Mouse (Mus musculus) neural tube, embryonic 12.5 days (tissue): Measurements from ENCODE around the gene Birc7. TPM values are rescaled to one million over a fixed set of nuclear protein-coding genes. Genes with fewer than 3 reads are reported as not detected.

Source experiments
- ATAC-seq: fragments of 200-750 bp; cut with Nextera tagmentation; 2 replicates; pipeline ENCODE4 v1.8.0; 2017; ENCODE audit warnings: low read depth, mild to moderate bottlenecking, moderate TSS enrichment, moderate library complexity; ENCODE audit not compliant: low FRiP score
- H3K27ac ChIP-seq: fragments of 300-500 bp; sonication (generic); 2 replicates; pipeline ENCODE4 v1.5.1; 2016
- H3K27me3 ChIP-seq: fragments of 300-500 bp; sonication (generic); replicated peaks from 2 replicates; pipeline ENCODE4 v1.6.1; 2016; ENCODE audit warnings: mild to moderate bottlenecking
- H3K36me3 ChIP-seq: fragments of 300-500 bp; sonication (generic); 2 replicates; pipeline ENCODE4 v1.6.1; 2016; ENCODE audit warnings: mild to moderate bottlenecking
- H3K4me1 ChIP-seq: fragments of 300-500 bp; sonication (generic); 2 replicates; pipeline ENCODE4 v1.6.1; 2016
- H3K4me2 ChIP-seq: fragments of 300-500 bp; sonication (generic); replicated peaks from 2 replicates; pipeline ENCODE4 v1.6.1; 2016; ENCODE audit warnings: mild to moderate bottlenecking
- H3K4me3 ChIP-seq: fragments of 300-500 bp; sonication (generic); 2 replicates; pipeline ENCODE4 v1.5.1; 2016
- H3K9ac ChIP-seq: fragments of 300-500 bp; sonication (generic); 2 replicates; pipeline ENCODE4 v1.6.1; 2016; ENCODE audit warnings: mild to moderate bottlenecking
- H3K9me3 ChIP-seq: fragments of 300-500 bp; sonication (generic); 2 replicates; pipeline ENCODE4 v1.6.1; 2016; ENCODE audit warnings: mild to moderate bottlenecking
- WGBS: fragments of 180-500 bp; shearing (Covaris S2); methylation state at CpG from one replicate; pipeline ENCODE4 v1.1.7; 2016; 5-methylcytosine and 5-hydroxymethylcytosine counted together
- polyA plus RNA-seq: library from polyadenylated mRNA; unstranded; fragments of >200 nt; fragmentation: Nextera tagmentation; extraction: Ambion mirVana; gene quantifications from 2 replicates; pipeline ENCODE4 v1.2.1, GENCODE M21; 2016

Gene Birc7
- polyA plus RNA-seq, 1 experiment from 2014 or later = 0.27 TPM

- Histone ChIP-seq H3K4me2 (no peak overlapping the region), H3K36me3 (peaks cover 63% of the 10 kb centered on the region), H3K27ac (no peak overlapping the region), H3K27me3 (no peaks in the 10 kb centered on the region), H3K4me1 (peaks cover 12% of the 10 kb centered on the region), H3K4me3 (no peak overlapping the region), H3K9me3 (no peaks in the 10 kb centered on the region), H3K9ac (no peak overlapping the region)
- ATAC-seq = no peak
- WGBS = 91% methylated on average over 3 of the region's 3 CpGs
Measured at GRCm38 (mm10) chr2:180915886-180916433, 12.9 kb upstream of the Birc7 start.

- peak; percentile 65 for ATAC-seq
- Histone ChIP-seq H3K4me3 (peak overlapping the region; percentile 100), H3K27ac (no peak overlapping the region), H3K4me1 (peaks cover 16% of the 10 kb centered on the region), H3K9me3 (no peaks in the 10 kb centered on the region), H3K27me3 (no peaks in the 10 kb centered on the region), H3K4me2 (peak overlapping the region; percentile 89), H3K9ac (peak overlapping the region; percentile 99), H3K36me3 (peaks cover 26% of the 10 kb centered on the region; the same call in 1 of the 2 replicates)
- WGBS = 1% methylated on average over 61 of the region's 61 CpGs
Measured at GRCm38 (mm10) chr2:180919913-180920809, 8.7 kb upstream of the Birc7 start.

GRCm38 (mm10) chr2:180920810-180921400 is 7.9 kb upstream of the Birc7 start, which contains the start of gene Ythdf1:
Gene Ythdf1 (minus strand): TSS chr2:180920949.
- H3K27ac ChIP-seq = no peak within 1 kb of the TSS
- no peaks in the 10 kb centered on the region for H3K27me3 ChIP-seq
- under 1% methylated on average over 56 of the region's 56 CpGs for WGBS
- peaks cover 16% of the 10 kb centered on the region for H3K4me1 ChIP-seq
- H3K9me3 ChIP-seq = no peaks in the 10 kb centered on the region
- H3K4me2 ChIP-seq = peak within 1 kb of the TSS; percentile 89
- H3K36me3 ChIP-seq = peaks cover 23% of the 10 kb centered on the region; the same call in 1 of the 2 replicates
- peak within 1 kb of the TSS; percentile 100 for H3K4me3 ChIP-seq
- peak; percentile 93 for ATAC-seq
- peak within 1 kb of the TSS; percentile 99 for H3K9ac ChIP-seq

- Histone ChIP-seq H3K36me3 (peaks cover 8% of the 10 kb centered on the region; the same call in 1 of the 2 replicates), H3K27ac (no peak overlapping the region), H3K9ac (no peak overlapping the region), H3K27me3 (no peaks in the 10 kb centered on the region), H3K4me2 (no peak overlapping the region), H3K4me3 (no peak overlapping the region), H3K9me3 (no peaks in the 10 kb centered on the region), H3K4me1 (peaks cover 13% of the 10 kb centered on the region)
- 91% methylated on average over 6 of the region's 6 CpGs for WGBS
- no peak for ATAC-seq
Measured at GRCm38 (mm10) chr2:180922739-180923138, 6.1 kb upstream of the Birc7 start.

- no peaks in the 10 kb centered on the region for H3K36me3 ChIP-seq
- no peak for ATAC-seq
- 5% methylated on average over 4 of the region's 4 CpGs for WGBS
Measured at GRCm38 (mm10) chr2:180925176-180925575, 3.6 kb upstream of the Birc7 start.

GRCm38 (mm10) chr2:180932418-180932817 is 3.6 kb downstream of the Birc7 start:
- H3K4me3 ChIP-seq = no peak overlapping the region
- no peak overlapping the region for H3K9ac ChIP-seq
- no peaks in the 10 kb centered on the region; the same call in 1 of the 2 replicates for H3K4me1 ChIP-seq
- peaks cover 17% of the 10 kb centered on the region; the same call in 1 of the 2 replicates for H3K36me3 ChIP-seq
- H3K27ac ChIP-seq = no peak overlapping the region
- ATAC-seq = no peak
- H3K4me2 ChIP-seq = no peak overlapping the region
- WGBS = 73% methylated on average over 1 of the region's 1 CpGs
- no peaks in the 10 kb centered on the region for H3K27me3 ChIP-seq
- H3K9me3 ChIP-seq = no peaks in the 10 kb centered on the region

More at GRCm38 (mm10) chr2:180925176-180925575, 3.6 kb upstream of the Birc7 start:
- no peak overlapping the region for H3K4me2 ChIP-seq
- H3K4me1 ChIP-seq = peaks cover 4% of the 10 kb centered on the region; the same call in 1 of the 2 replicates
- no peaks in the 10 kb centered on the region for H3K27me3 ChIP-seq
- H3K9ac ChIP-seq = no peak overlapping the region
- no peak overlapping the region for H3K27ac ChIP-seq
- H3K4me3 ChIP-seq = no peak overlapping the region
- H3K9me3 ChIP-seq = no peaks in the 10 kb centered on the region

- H3K9ac ChIP-seq = no peak overlapping the region
- H3K4me1 ChIP-seq = no peaks in the 10 kb centered on the region
- no peak overlapping the region for H3K27ac ChIP-seq
- H3K27me3 ChIP-seq = no peaks in the 10 kb centered on the region
- H3K36me3 ChIP-seq = peaks cover 27% of the 10 kb centered on the region
- no peak overlapping the region for H3K4me3 ChIP-seq
- H3K4me2 ChIP-seq = no peak overlapping the region
- H3K9me3 ChIP-seq = no peaks in the 10 kb centered on the region
- ATAC-seq = no peak
Measured at GRCm38 (mm10) chr2:180940187-180940586, 11.4 kb downstream of the Birc7 start.

- H3K4me2 ChIP-seq = no peak overlapping the region
- no peak overlapping the region for H3K27ac ChIP-seq
- no peaks in the 10 kb centered on the region for H3K4me1 ChIP-seq
- no peaks in the 10 kb centered on the region for H3K27me3 ChIP-seq
- H3K36me3 ChIP-seq = peaks cover 23% of the 10 kb centered on the region
- H3K9me3 ChIP-seq = no peaks in the 10 kb centered on the region
- no peak for ATAC-seq
- no peak overlapping the region for H3K9ac ChIP-seq
- H3K4me3 ChIP-seq = no peak overlapping the region
Measured at GRCm38 (mm10) chr2:180941869-180942268, 13.0 kb downstream of the Birc7 start.

GRCm38 (mm10) chr2:180949947-180950346 is 21.1 kb downstream of the Birc7 start:
- no peak overlapping the region for H3K9ac ChIP-seq
- H3K27ac ChIP-seq = no peak overlapping the region
- WGBS = 26% methylated on average over 1 of the region's 1 CpGs
- H3K9me3 ChIP-seq = no peaks in the 10 kb centered on the region
- H3K36me3 ChIP-seq = no peaks in the 10 kb centered on the region; the same call in 1 of the 2 replicates
- no peaks in the 10 kb centered on the region for H3K27me3 ChIP-seq
- no peak overlapping the region for H3K4me3 ChIP-seq
- peaks cover 31% of the 10 kb centered on the region for H3K4me1 ChIP-seq
- ATAC-seq = no peak
- H3K4me2 ChIP-seq = no peak overlapping the region

- 5% methylated on average over 9 of the region's 9 CpGs for WGBS
- no peaks in the 10 kb centered on the region; the same call in 1 of the 2 replicates for H3K36me3 ChIP-seq
- H3K9ac ChIP-seq = peak overlapping the region; percentile 81
- H3K4me2 ChIP-seq = peak overlapping the region; percentile 83
- H3K4me3 ChIP-seq = peak overlapping the region; percentile 67
- no peaks in the 10 kb centered on the region for H3K9me3 ChIP-seq
- H3K4me1 ChIP-seq = peaks cover 31% of the 10 kb centered on the region
- H3K27me3 ChIP-seq = peaks cover 2% of the 10 kb centered on the region; the same call in 1 of the 2 replicates
- H3K27ac ChIP-seq = peak overlapping the region; percentile 96
- peak; percentile 30 for ATAC-seq
Measured at GRCm38 (mm10) chr2:180952731-180953171, 23.9 kb downstream of the Birc7 start.

- Histone ChIP-seq H3K27me3 (peaks cover 2% of the 10 kb centered on the region; the same call in 1 of the 2 replicates), H3K4me3 (peak overlapping the region; percentile 67), H3K27ac (peak overlapping the region; percentile 96), H3K4me2 (peak overlapping the region; percentile 83), H3K36me3 (no peaks in the 10 kb centered on the region), H3K9me3 (no peaks in the 10 kb centered on the region), H3K4me1 (peaks cover 31% of the 10 kb centered on the region), H3K9ac (peak overlapping the region; percentile 81)
- WGBS = 9% methylated on average over 2 of the region's 2 CpGs
- ATAC-seq = no peak
Measured at GRCm38 (mm10) chr2:180953638-180954037, 24.8 kb downstream of the Birc7 start.
